Mouse (Mus musculus) liver, postnatal 0 days (tissue): Measurements from ENCODE around the gene Prr5l.

Source experiments
- CTCF ChIP-seq: sonication (generic); IDR thresholded peaks from 2 replicates; pipeline ENCODE4 v1.5.1; 2016; ENCODE audit warnings: antibody characterized with exemption, low read depth
- EP300 ChIP-seq: IDR thresholded peaks from 2 replicates; pipeline ENCODE4 v1.6.1; 2016; ENCODE audit warnings: antibody characterized with exemption, low read depth, mild to moderate bottlenecking

DNA sequence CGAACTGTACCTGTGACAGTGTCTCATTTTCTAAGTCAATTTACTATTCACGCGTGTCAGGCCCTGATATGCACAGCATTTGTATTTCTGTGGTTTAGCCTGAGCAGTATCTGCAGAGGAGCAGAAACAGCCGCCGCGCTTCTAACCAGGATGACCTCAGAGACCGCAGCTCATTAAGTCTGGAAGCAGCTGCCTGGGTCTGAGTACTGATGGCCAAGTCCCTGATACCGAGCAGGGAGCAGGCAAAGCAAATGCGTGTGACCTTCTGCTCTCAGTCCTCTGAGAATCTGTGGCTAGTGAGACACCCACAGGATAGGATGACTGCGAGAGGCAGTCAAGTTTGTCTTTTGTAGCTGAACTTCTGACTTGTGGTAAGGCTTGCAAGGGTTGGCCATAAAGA lies 120.4 kb downstream of the Prr5l start:
- TF ChIP-seq CTCF, result no peak
- TF ChIP-seq EP300, result no peak; the same call in 1 of the 2 replicates
